Mouse (Mus musculus) testis, adult 2 months (tissue): ENCODE data around the gene Fbxw24.

Experiments used
- CTCF ChIP-seq: fragments of 200-500 bp; IDR thresholded peaks from 2 replicates; pipeline ENCODE4 v1.5.1; 2012; ENCODE audit warnings: low read depth, mild to moderate bottlenecking, inconsistent platforms, low read length, moderate library complexity; ENCODE audit not compliant: control insufficient read depth, insufficient read depth, insufficient replicate concordance
- POLR2A ChIP-seq: fragments of 200-500 bp; IDR thresholded peaks from 2 replicates; pipeline ENCODE4 v1.6.1; 2012; ENCODE audit warnings: low read depth, mild to moderate bottlenecking, inconsistent platforms, low read length, moderate library complexity; ENCODE audit not compliant: control insufficient read depth

- TF ChIP-seq POLR2A = no peak
- TF ChIP-seq CTCF = no peak
Measured at GRCm38 (mm10) chr9:109552483-109552882, 73.4 kb downstream of the Fbxw24 start.
